Mouse (Mus musculus): ENCODE measurements around the gene Clmp.

- TF ChIP-seq MAFK (IDR thresholded peaks at IDR 0.05; ENCODE audit: insufficient read depth, low read depth, low read length): no peak
- TF ChIP-seq ZC3H11A (IDR thresholded peaks at IDR 0.05; ENCODE audit: borderline replicate concordance, low read depth, low read length): no peak
- no peak for TF ChIP-seq CHD2 (IDR thresholded peaks at IDR 0.05; ENCODE audit: low read depth, low read length)
Observed at GRCm38 (mm10) chr9:40785452-40785851, 99.7 kb downstream of the Clmp start.
